Mouse (Mus musculus): Measurements from ENCODE around the gene Bloc1s5.

- peak; percentile 74 for TF ChIP-seq POLR2A (IDR thresholded peaks at IDR 0.05; ENCODE audit: borderline replicate concordance, insufficient read depth, low read length)
- no peak for TF ChIP-seq CTCF (IDR thresholded peaks at IDR 0.05; ENCODE audit: borderline replicate concordance, insufficient read depth, low read depth, low read length)
These were observed at the start of gene Bloc1s5 for GRCm38 (mm10) chr13:38634800-38635269.
